Mouse (Mus musculus) urinary bladder, adult 18-20 months (tissue): Measurements from ENCODE around the gene Zbtb8b.
"Not testable (repeated sequence)": the region's sequence is repeated elsewhere in the genome, so short reads cannot be mapped to it uniquely, and the experiment has no call there.

Source experiments
- DNase-seq, 2 experiments: peaks; one replicate each; pipeline ENCODE4 v3.0.0; 2022; ENCODE audit warnings: low spot score in 2 of 2, mixed read lengths in 2 of 2

Zbtb8b gene

GRCm38 (mm10) chr4:129440340-129441063 is at the start of gene Zbtb8b:
Gene Zbtb8b (minus strand): TSS chr4:129440853.
- peak; percentile 43 to 44 for DNase-seq

GRCm38 (mm10) chr4:129481090-129481489 is 40.4 kb upstream of the Zbtb8b start:
- no peak for DNase-seq

GRCm38 (mm10) chr4:129479863-129480262 is 39.2 kb upstream of the Zbtb8b start:
- DNase-seq: no peak

GRCm38 (mm10) chr4:129476047-129476446 is 35.4 kb upstream of the Zbtb8b start:
- DNase-seq: no peak

GRCm38 (mm10) chr4:129464286-129464815 is 23.7 kb upstream of the Zbtb8b start:
- no peak for DNase-seq

GRCm38 (mm10) chr4:129463097-129464059 is 22.7 kb upstream of the Zbtb8b start:
- DNase-seq: no peak

GRCm38 (mm10) chr4:129462118-129462517 is 21.5 kb upstream of the Zbtb8b start:
- no peak for DNase-seq

- DNase-seq: peak; percentile 99
Measured at GRCm38 (mm10) chr4:129461183-129461960, 20.7 kb upstream of the Zbtb8b start, which contains the start of gene Bsdc1. Gene Bsdc1 (plus strand): TSS chr4:129461581.

GRCm38 (mm10) chr4:129460827-129461182 is 20.2 kb upstream of the Zbtb8b start:
- DNase-seq: no peak

- DNase-seq: no peak
Measured at GRCm38 (mm10) chr4:129459726-129460125, 19.1 kb upstream of the Zbtb8b start.

GRCm38 (mm10) chr4:129457311-129457710 is 16.7 kb upstream of the Zbtb8b start:
- not testable (repeated sequence) for DNase-seq

GRCm38 (mm10) chr4:129456126-129456525 is 15.5 kb upstream of the Zbtb8b start:
- no peak for DNase-seq

- DNase-seq: peak; percentile 30 to 50
Measured at GRCm38 (mm10) chr4:129455265-129455664, 14.6 kb upstream of the Zbtb8b start.

- no peak for DNase-seq
Measured at GRCm38 (mm10) chr4:129451471-129452169, 11.0 kb upstream of the Zbtb8b start.

GRCm38 (mm10) chr4:129450851-129451250 is 10.2 kb upstream of the Zbtb8b start:
- DNase-seq: no peak

- no peak for DNase-seq
Measured at GRCm38 (mm10) chr4:129448713-129449112, 8.1 kb upstream of the Zbtb8b start.

GRCm38 (mm10) chr4:129447778-129448563 is 7.3 kb upstream of the Zbtb8b start:
- peak in 1 of 2 experiments; percentile 24 for DNase-seq

- no peak for DNase-seq
Measured at GRCm38 (mm10) chr4:129447360-129447759, 6.7 kb upstream of the Zbtb8b start.

GRCm38 (mm10) chr4:129441145-129441544 is 492 bp upstream of the Zbtb8b start:
- no peak for DNase-seq

GRCm38 (mm10) chr4:129418321-129418720 is 22.3 kb downstream of the Zbtb8b start:
- DNase-seq: no peak
